Mouse (Mus musculus) liver, postnatal 0 days (tissue): ENCODE data around the gene Cmtm6.

Source experiments
- CTCF ChIP-seq: sonication (generic); IDR thresholded peaks from 2 replicates; pipeline ENCODE4 v1.5.1; 2016; ENCODE audit warnings: antibody characterized with exemption, low read depth
- EP300 ChIP-seq: IDR thresholded peaks from 2 replicates; pipeline ENCODE4 v1.6.1; 2016; ENCODE audit warnings: antibody characterized with exemption, low read depth, mild to moderate bottlenecking

DNA sequence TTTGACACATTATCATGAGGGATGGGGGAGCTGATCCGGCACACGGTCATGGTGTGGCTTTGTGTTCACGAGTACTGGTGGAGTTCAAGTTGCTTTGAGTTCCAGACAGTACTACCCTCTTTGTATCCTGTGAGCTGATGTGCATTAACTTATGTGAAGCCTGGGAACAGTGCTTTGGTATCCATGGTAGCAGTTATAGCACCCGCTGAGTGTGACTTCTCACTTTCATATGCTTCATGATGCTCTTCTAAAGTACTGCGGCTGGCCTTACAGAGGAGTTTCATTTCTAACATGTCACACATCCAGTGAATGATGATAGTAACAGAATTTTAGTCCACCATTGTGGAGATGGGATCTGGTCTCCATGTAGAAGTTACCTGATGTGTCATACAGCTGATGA lies 33.0 kb upstream of the Cmtm6 start:
- TF ChIP-seq EP300 (no peak), CTCF (no peak)
